8 mouse cellular contexts compared by ENCODE assay signal in genomic region chr2:84476131-84476530, GRCm38 (mm10). TPM values are rescaled to one million over a fixed set of nuclear protein-coding genes. Genes with fewer than 3 reads are reported as not detected.
DNase-seq lines count a peak whose midpoint lies in the region; ATAC-seq and TF ChIP-seq lines count a peak whose summit lies in the region.

No protein-coding gene starts in this region.

- 21% methylated on average over 2 of the region's 3 CpGs for whole genome bisulfite sequencing in heart, embryonic 13.5 days
- WGBS in embryonic facial prominence, embryonic 13.5 days = 63% methylated on average over 3 of the region's 3 CpGs
- 35% methylated on average over 2 of the region's 3 CpGs for WGBS in limb, embryonic 14.5 days

- peak overlapping the region; percentile 51 for H3K4me3 ChIP-seq in heart, embryonic 13.5 days
- H3K4me3 ChIP-seq in C2C12 (ENCODE audit: insufficient read depth, poor library complexity, severe bottlenecking) = peak overlapping the region; percentile 29
- H3K4me3 ChIP-seq in embryonic facial prominence, embryonic 13.5 days = peak overlapping the region; percentile 27
- peak overlapping the region; percentile 27 for H3K4me3 ChIP-seq in limb, embryonic 14.5 days (replicated peaks; ENCODE audit: low read length)

- intact Hi-C loops in heart, postnatal 36 days (cut with DNase I) = no loop called here

- H3K9ac ChIP-seq in heart, embryonic 13.5 days = peak overlapping the region; percentile 83
- peak overlapping the region; percentile 21; the same call in 1 of the 2 replicates for H3K9ac ChIP-seq in embryonic facial prominence, embryonic 13.5 days
- no peak overlapping the region; the same call in 1 of the 2 replicates for H3K9ac ChIP-seq in limb, embryonic 14.5 days (ENCODE audit: low read depth, low read length, severe bottlenecking)

- no peak for TF ChIP-seq POLR2A in limb, embryonic 14.5 days (IDR thresholded peaks at IDR 0.05; ENCODE audit: borderline replicate concordance, extremely low read depth, insufficient read depth, insufficient read length)

- peak overlapping the region; percentile 66 for H3K4me2 ChIP-seq in heart, embryonic 13.5 days
- peak overlapping the region; percentile 44 for H3K4me2 ChIP-seq in embryonic facial prominence, embryonic 13.5 days
- H3K4me2 ChIP-seq in limb, embryonic 14.5 days (replicated peaks; ENCODE audit: low read depth, low read length, severe bottlenecking) = peak overlapping the region; percentile 35

- H3K36me3 ChIP-seq in heart, embryonic 13.5 days = peaks cover 29% of the 10 kb centered on the region
- peaks cover 12% of the 10 kb centered on the region for H3K36me3 ChIP-seq in C2C12 (ENCODE audit: control insufficient read depth, insufficient read depth)
- no peaks in the 10 kb centered on the region for H3K36me3 ChIP-seq in embryonic facial prominence, embryonic 13.5 days
- no peaks in the 10 kb centered on the region for H3K36me3 ChIP-seq in limb, embryonic 14.5 days (ENCODE audit: control insufficient read depth, insufficient read depth, low read length)

- H3K4me1 ChIP-seq in heart, embryonic 13.5 days = peaks cover 48% of the 10 kb centered on the region
- no peaks in the 10 kb centered on the region for H3K4me1 ChIP-seq in embryonic facial prominence, embryonic 13.5 days
- H3K4me1 ChIP-seq in limb, embryonic 14.5 days (ENCODE audit: control insufficient read depth, insufficient read depth, low read length) = 0 out of 2 replicates have a peak, but pooled peaks cover 3% of the 10 kb centered on the region

- H3K27me3 ChIP-seq in heart, embryonic 13.5 days (replicated peaks) = no peaks in the 10 kb centered on the region
- no peaks in the 10 kb centered on the region for H3K27me3 ChIP-seq in C2C12 (ENCODE audit: control insufficient read depth, insufficient read depth, insufficient read length)
- H3K27me3 ChIP-seq in embryonic facial prominence, embryonic 13.5 days = no peaks in the 10 kb centered on the region
- no peaks in the 10 kb centered on the region for H3K27me3 ChIP-seq in limb, embryonic 14.5 days (ENCODE audit: control insufficient read depth, insufficient read depth, low read length)

- H3K9me3 ChIP-seq in heart, embryonic 13.5 days = no peaks in the 10 kb centered on the region
- no peaks in the 10 kb centered on the region for H3K9me3 ChIP-seq in embryonic facial prominence, embryonic 13.5 days
- H3K9me3 ChIP-seq in limb, embryonic 14.5 days (ENCODE audit: control insufficient read depth, low read length) = no peaks in the 10 kb centered on the region

- peak overlapping the region; percentile 96 for H3K27ac ChIP-seq in heart, embryonic 13.5 days (replicated peaks)
- no peak overlapping the region for H3K27ac ChIP-seq in embryonic facial prominence, embryonic 13.5 days
- H3K27ac ChIP-seq in limb, embryonic 14.5 days (replicated peaks; ENCODE audit: low read depth, low read length) = no peak overlapping the region

- no peak for TF ChIP-seq CTCF in C2C12 (IDR thresholded peaks at IDR 0.05; ENCODE audit: control insufficient read depth, insufficient read depth, insufficient read length)

- no peak for DNase-seq in heart, postnatal 36 days
- no peak for DNase-seq in limb, embryonic 14.5 days (ENCODE audit: low spot score)
- DNase-seq in urinary bladder, postnatal 14 days (ENCODE audit: low spot score) = no peak
- DNase-seq in embryo, embryonic 11 days = no peak
- no peak for DNase-seq in gastrocnemius, postnatal 25 days

- peak overlapping the region; percentile 49 for H3ac ChIP-seq in C2C12 (ENCODE audit: control insufficient read depth, insufficient read length, low read depth)

- no peaks in the 10 kb centered on the region for H3K79me3 ChIP-seq in C2C12 (ENCODE audit: low read depth)

- no peak for ATAC-seq in heart, embryonic 13.5 days (ENCODE audit: extremely low read depth, insufficient number of reproducible peaks, low FRiP score, low TSS enrichment)
- ATAC-seq in embryonic facial prominence, embryonic 13.5 days (ENCODE audit: insufficient number of reproducible peaks, insufficient read depth, low FRiP score, low TSS enrichment, low read depth) = no peak
- ATAC-seq in limb, embryonic 14.5 days (ENCODE audit: low FRiP score, low read depth) = no peak

- H3K79me2 ChIP-seq in C2C12 (ENCODE audit: control insufficient read depth, insufficient read depth) = no peaks in the 10 kb centered on the region

TF ChIP-seq in C2C12, 6 proteins besides CTCF, POLR2A, EP300 and RAD21:
- TF ChIP-seq MAX (IDR thresholded peaks at IDR 0.05) = no peak
- no peak for TF ChIP-seq MYOD1 (IDR thresholded peaks at IDR 0.05; ENCODE audit: control insufficient read depth, insufficient read length, low read depth)
- TF ChIP-seq CEBPB (IDR thresholded peaks at IDR 0.05; ENCODE audit: low read depth) = no peak
- no peak for TF ChIP-seq USF1 (IDR thresholded peaks at IDR 0.05; ENCODE audit: low read depth)
- TF ChIP-seq MYOG (IDR thresholded peaks at IDR 0.05; ENCODE audit: control insufficient read depth, extremely low read depth, insufficient read length) = no peak
- no peak for TF ChIP-seq FOSL1 (IDR thresholded peaks at IDR 0.05; ENCODE audit: insufficient read depth, low read length, poor library complexity, severe bottlenecking)

RNA-seq across cellular contexts. Expression of gene Tfpi, which starts 0.4 kb away (rescaled TPM):
- polyA plus RNA-seq in heart, embryonic 13.5 days (2015; fragmentation: Nextera tagmentation; extraction: Ambion mirVana) = 72.0 and 80.3 TPM in 2 replicates
- 10 to 100 TPM; 52.0 to 64.1 TPM for total RNA-seq in heart, postnatal 36 days (2021)
- polyA plus RNA-seq in C2C12 (2012; fragmentation: generic; extraction: Trizol) = 7.6 TPM
- polyA plus RNA-seq in embryonic facial prominence, embryonic 13.5 days (2015; fragmentation: Nextera tagmentation; extraction: Ambion mirVana) = 20.4 and 27.3 TPM in 2 replicates
- 22.7 and 28.3 TPM in 2 replicates for polyA plus RNA-seq in limb, embryonic 14.5 days (2012; rRNA removed)
- 29.6 and 31.2 TPM in 2 replicates for polyA plus RNA-seq in limb, embryonic 14.5 days (2014; fragmentation: Nextera tagmentation; extraction: Ambion mirVana)
- total RNA-seq in gastrocnemius, postnatal 25 days (2021) = 1 to 10 TPM; 2.8 to 5.0 TPM

RNA-seq across cellular contexts. Expression of gene Calcrl, which starts 50.9 kb away (rescaled TPM):
- 38.6 and 39.2 TPM in 2 replicates for polyA plus RNA-seq in heart, embryonic 13.5 days (2015; fragmentation: Nextera tagmentation; extraction: Ambion mirVana)
- total RNA-seq in heart, postnatal 36 days (2021) = 10 to 100 TPM; 29.2 to 31.4 TPM
- polyA plus RNA-seq in C2C12 (2012; fragmentation: generic; extraction: Trizol) = 3.8 TPM
- 14.7 and 20.5 TPM in 2 replicates for polyA plus RNA-seq in embryonic facial prominence, embryonic 13.5 days (2015; fragmentation: Nextera tagmentation; extraction: Ambion mirVana)
- 6.4 and 6.5 TPM in 2 replicates for polyA plus RNA-seq in limb, embryonic 14.5 days (2012; rRNA removed)
- polyA plus RNA-seq in limb, embryonic 14.5 days (2014; fragmentation: Nextera tagmentation; extraction: Ambion mirVana) = 18.2 and 21.0 TPM in 2 replicates
- 10 to 100 TPM; 11.5 to 15.0 TPM for total RNA-seq in gastrocnemius, postnatal 25 days (2021)
